Mouse (Mus musculus) kidney, adult 9 months (tissue): ENCODE results near the gene Aen.

Experiments
- DNase-seq: peaks from one replicate; pipeline ENCODE4 v3.0.0; 2022

Gene Aen

GRCm38 (mm10) chr7:78895021-78895652 is 517 bp upstream of the Aen start:
- peak; percentile 28 for DNase-seq

- DNase-seq, result no peak
Measured at GRCm38 (mm10) chr7:78897567-78897966, 1.9 kb downstream of the Aen start.

- no peak for DNase-seq
Measured at GRCm38 (mm10) chr7:78903174-78903870, 7.7 kb downstream of the Aen start.

GRCm38 (mm10) chr7:78904175-78904574 is 8.5 kb downstream of the Aen start:
- no peak for DNase-seq

- no peak for DNase-seq
Measured at GRCm38 (mm10) chr7:78909026-78909425, 13.4 kb downstream of the Aen start.

- DNase-seq, result no peak
Measured at GRCm38 (mm10) chr7:78910336-78911098, 14.9 kb downstream of the Aen start.

GRCm38 (mm10) chr7:78911209-78911608 is 15.6 kb downstream of the Aen start:
- no peak for DNase-seq

- no peak for DNase-seq
Measured at GRCm38 (mm10) chr7:78912253-78912973, 16.8 kb downstream of the Aen start.

- DNase-seq, result no peak
Measured at GRCm38 (mm10) chr7:78912974-78913474, 17.4 kb downstream of the Aen start, which contains the start of gene Isg20. Gene Isg20, plus strand, starts transcription at chr7:78913424.

- DNase-seq, result no peak
Measured at GRCm38 (mm10) chr7:78913649-78914544, 18.2 kb downstream of the Aen start.

GRCm38 (mm10) chr7:78914545-78914845 is 18.8 kb downstream of the Aen start:
- DNase-seq, result no peak

- DNase-seq, result no peak
Measured at GRCm38 (mm10) chr7:78914896-78915510, 19.3 kb downstream of the Aen start.

- no peak for DNase-seq
Measured at GRCm38 (mm10) chr7:78918686-78919085, 23.0 kb downstream of the Aen start.

GRCm38 (mm10) chr7:78922506-78922905 is 26.9 kb downstream of the Aen start:
- DNase-seq, result peak; percentile 56

- DNase-seq, result peak; percentile 70
Measured at GRCm38 (mm10) chr7:78924300-78924699, 28.6 kb downstream of the Aen start.

GRCm38 (mm10) chr7:78924796-78925195 is 29.1 kb downstream of the Aen start:
- DNase-seq, result no peak

GRCm38 (mm10) chr7:78925680-78926079 is 30.0 kb downstream of the Aen start:
- DNase-seq, result no peak

- no peak for DNase-seq
Measured at GRCm38 (mm10) chr7:78926156-78926555, 30.5 kb downstream of the Aen start.

- DNase-seq, result no peak
Measured at GRCm38 (mm10) chr7:78927266-78927665, 31.6 kb downstream of the Aen start.

GRCm38 (mm10) chr7:78938957-78939602 is 43.4 kb downstream of the Aen start:
- no peak for DNase-seq

- DNase-seq, result no peak
Measured at GRCm38 (mm10) chr7:78940971-78941370, 45.3 kb downstream of the Aen start.
